In the genomic region with DNA sequence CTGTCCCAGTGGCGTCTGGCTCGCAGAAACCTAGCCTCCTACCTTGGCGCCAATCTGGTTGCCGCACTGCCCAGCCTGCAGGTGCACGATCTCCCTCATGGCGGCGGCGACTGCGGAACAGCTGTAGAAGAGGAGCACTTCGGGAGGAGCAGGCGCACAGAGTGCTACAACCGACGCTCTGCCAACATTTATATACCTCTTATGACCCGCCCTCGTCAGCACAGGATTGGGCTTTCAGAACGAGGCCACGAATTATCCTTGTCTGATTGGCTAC, we compare ENCODE assay signal across 8 mouse cellular contexts. TPM values are rescaled to one million over a fixed set of nuclear protein-coding genes. Genes with fewer than 3 reads are reported as not detected.
DNase-seq lines count a peak whose midpoint lies in the region; ATAC-seq lines count a peak whose summit lies in the region.

TSS of gene Tubb4b (minus strand) at position 211 of the 274 bp plus-strand sequence.

- peak within 1 kb of the TSS; percentile 59 for H3K4me2 ChIP-seq in kidney, embryonic 14.5 days (replicated peaks; ENCODE audit: low read depth, low read length)
- peak within 1 kb of the TSS; percentile 94 for H3K4me2 ChIP-seq in hindbrain, embryonic 16.5 days (ENCODE audit: low read length)

- H3K27me3 ChIP-seq in kidney, embryonic 14.5 days (ENCODE audit: control insufficient read depth, insufficient read depth, low read length) = no peaks in the 10 kb centered on the region
- H3K27me3 ChIP-seq in hindbrain, embryonic 16.5 days (replicated peaks; ENCODE audit: control insufficient read depth, insufficient read depth, low read length) = no peaks in the 10 kb centered on the region

- 1% methylated on average over 17 of the region's 17 CpGs for WGBS in kidney, embryonic 14.5 days
- under 1% methylated on average over 17 of the region's 17 CpGs for WGBS in hindbrain, embryonic 16.5 days
- WGBS in macrophage (ENCODE audit: missing documents) = 2% methylated on average over 17 of the region's 17 CpGs

- no peaks in the 10 kb centered on the region for H3K9me3 ChIP-seq in kidney, embryonic 14.5 days (ENCODE audit: control insufficient read depth, low read length)
- no peaks in the 10 kb centered on the region for H3K9me3 ChIP-seq in hindbrain, embryonic 16.5 days (ENCODE audit: control insufficient read depth, low read length)

- H3K36me3 ChIP-seq in kidney, embryonic 14.5 days (ENCODE audit: control insufficient read depth, insufficient read depth, low read length) = peaks cover 11% of the 10 kb centered on the region; the same call in 1 of the 2 replicates
- peaks cover 3% of the 10 kb centered on the region; the same call in 1 of the 2 replicates for H3K36me3 ChIP-seq in hindbrain, embryonic 16.5 days (ENCODE audit: control insufficient read depth, insufficient read depth, low read length)
- no peaks in the 10 kb centered on the region for H3K36me3 ChIP-seq in macrophage (ENCODE audit: inconsistent target)

- ATAC-seq in kidney, embryonic 14.5 days (ENCODE audit: low FRiP score, low TSS enrichment) = no peak
- no peak for ATAC-seq in hindbrain, embryonic 16.5 days

- H3K9ac ChIP-seq in kidney, embryonic 14.5 days (ENCODE audit: low read depth, low read length) = peak within 1 kb of the TSS; percentile 76
- peak within 1 kb of the TSS; percentile 92 for H3K9ac ChIP-seq in hindbrain, embryonic 16.5 days (ENCODE audit: low read depth, low read length)

- H3K4me3 ChIP-seq in kidney, embryonic 14.5 days (ENCODE audit: low read length) = peak within 1 kb of the TSS; percentile 86
- peak within 1 kb of the TSS; percentile 91 for H3K4me3 ChIP-seq in hindbrain, embryonic 16.5 days (ENCODE audit: low read length)
- peak within 1 kb of the TSS; percentile 78 for H3K4me3 ChIP-seq in macrophage (ENCODE audit: inconsistent target)

- no peak for DNase-seq in kidney, postnatal 36 days
- DNase-seq in adrenal gland, adult 8-10 months = no peak
- DNase-seq in gastrocnemius, adult 18-20 months (ENCODE audit: low spot score) = no peak
- no peak for DNase-seq in right cerebral cortex, postnatal 25 days
- DNase-seq in thymus, adult 18-20 months = no peak

- H3K27ac ChIP-seq in kidney, embryonic 14.5 days (ENCODE audit: low read depth, low read length) = peak within 1 kb of the TSS; percentile 97
- H3K27ac ChIP-seq in hindbrain, embryonic 16.5 days (ENCODE audit: low read depth, low read length) = peak within 1 kb of the TSS; percentile 98
- H3K27ac ChIP-seq in macrophage = peak within 1 kb of the TSS; percentile 80

- peaks cover 13% of the 10 kb centered on the region for H3K79me2 ChIP-seq in macrophage (ENCODE audit: inconsistent target)

- H3K4me1 ChIP-seq in kidney, embryonic 14.5 days (ENCODE audit: control insufficient read depth, insufficient read depth, low read length) = peaks cover 18% of the 10 kb centered on the region
- peaks cover 14% of the 10 kb centered on the region for H3K4me1 ChIP-seq in hindbrain, embryonic 16.5 days (ENCODE audit: control insufficient read depth, insufficient read depth, low read depth, low read length)

RNA-seq across cellular contexts. Expression of gene Tubb4b, which starts in this region (rescaled TPM):
- polyA plus RNA-seq in kidney, embryonic 14.5 days (2014; fragmentation: Nextera tagmentation; extraction: Ambion mirVana) = 532 and 565 TPM in 2 replicates
- 100 to 1,000 TPM; 150 to 307 (median 222) TPM for total RNA-seq in adrenal gland, adult 8-10 months (2022)
- 100 to 1,000 TPM; 224 to 228 TPM for total RNA-seq in gastrocnemius, adult 18-20 months (2021)
- 486 and 553 TPM in 2 replicates for polyA plus RNA-seq in hindbrain, embryonic 16.5 days (2015; fragmentation: Nextera tagmentation; extraction: Ambion mirVana)
- 10 to 100 TPM in 25 of 26 experiments, 1 to 10 TPM in 1; 9.6 to 51.4 (median 27.3) TPM for total RNA-seq in macrophage (2018; cell fraction: chromatin; rRNA removed)
- 100 to 1,000 TPM in 8 of 26 experiments, 10 to 100 TPM in 18; 46.1 to 130 (median 73.8) TPM for total RNA-seq in macrophage (2018; cell fraction: cytosol; rRNA removed)
- 10 to 100 TPM; 15.6 to 92.0 (median 34.9) TPM for total RNA-seq in macrophage (2018; cell fraction: nucleus; rRNA removed)
- 49.1 to 144 TPM (median 76.8 TPM) in 3 replicates for polyA plus RNA-seq in macrophage (2018)
